Mouse (Mus musculus): ENCODE results near the gene Wdfy1.

Gene Wdfy1

GRCm38 (mm10) chr1:79711147-79712126, 64.5 kb downstream of the Wdfy1 start:
- no peak for DNase-seq (ENCODE audit: low spot score)

GRCm38 (mm10) chr1:79710678-79711077, 65.3 kb downstream of the Wdfy1 start:
- DNase-seq (ENCODE audit: low spot score) = no peak

- no peak for DNase-seq (ENCODE audit: low spot score)
These were observed 65.7 kb downstream of the Wdfy1 start for GRCm38 (mm10) chr1:79710216-79710615.

- DNase-seq (ENCODE audit: low spot score) = no peak
These were observed 68.6 kb downstream of the Wdfy1 start for GRCm38 (mm10) chr1:79707383-79707782.

GRCm38 (mm10) chr1:79706707-79707106, 69.2 kb downstream of the Wdfy1 start:
- no peak for DNase-seq (ENCODE audit: low spot score)

GRCm38 (mm10) chr1:79704672-79705071, 71.3 kb downstream of the Wdfy1 start:
- DNase-seq (ENCODE audit: low spot score) = no peak

GRCm38 (mm10) chr1:79703520-79703919, 72.4 kb downstream of the Wdfy1 start:
- no peak for DNase-seq (ENCODE audit: low spot score)

GRCm38 (mm10) chr1:79698506-79698905, 77.4 kb downstream of the Wdfy1 start:
- DNase-seq (ENCODE audit: low spot score) = no peak

- DNase-seq (ENCODE audit: low spot score) = no peak
These were observed 78.6 kb downstream of the Wdfy1 start for GRCm38 (mm10) chr1:79697382-79697781.

- no peak for DNase-seq (ENCODE audit: low spot score)
These were observed 79.0 kb downstream of the Wdfy1 start for GRCm38 (mm10) chr1:79696933-79697332.

GRCm38 (mm10) chr1:79692482-79692881, 83.5 kb downstream of the Wdfy1 start:
- DNase-seq (ENCODE audit: low spot score) = no peak

GRCm38 (mm10) chr1:79687254-79687653, 88.7 kb downstream of the Wdfy1 start:
- no peak for DNase-seq (ENCODE audit: low spot score)

GRCm38 (mm10) chr1:79684027-79684426, 91.9 kb downstream of the Wdfy1 start:
- no peak for DNase-seq (ENCODE audit: low spot score)

GRCm38 (mm10) chr1:79682936-79683335, 93.0 kb downstream of the Wdfy1 start:
- DNase-seq (ENCODE audit: low spot score) = no peak

- DNase-seq (ENCODE audit: low spot score) = no peak
These were observed 95.2 kb downstream of the Wdfy1 start for GRCm38 (mm10) chr1:79680777-79681176.

GRCm38 (mm10) chr1:79678117-79678684, 97.7 kb downstream of the Wdfy1 start:
- DNase-seq (ENCODE audit: low spot score) = no peak

- DNase-seq (ENCODE audit: low spot score) = no peak
These were observed 100.2 kb downstream of the Wdfy1 start for GRCm38 (mm10) chr1:79675716-79676115.

GRCm38 (mm10) chr1:79671543-79672337, 104.2 kb downstream of the Wdfy1 start, which contains the start of gene Ap1s3:
Gene Ap1s3, minus strand, starts transcription at chr1:79671972.
- DNase-seq (ENCODE audit: low spot score) = peak; percentile 17

- DNase-seq (ENCODE audit: low spot score) = no peak
These were observed 104.8 kb downstream of the Wdfy1 start for GRCm38 (mm10) chr1:79671196-79671542.

- DNase-seq (ENCODE audit: low spot score) = no peak
These were observed 106.4 kb downstream of the Wdfy1 start for GRCm38 (mm10) chr1:79669419-79669974.

GRCm38 (mm10) chr1:79664911-79665310, 111.0 kb downstream of the Wdfy1 start:
- no peak for DNase-seq (ENCODE audit: low spot score)

- no peak for DNase-seq (ENCODE audit: low spot score)
These were observed 116.3 kb downstream of the Wdfy1 start for GRCm38 (mm10) chr1:79659598-79659997.
